Mouse (Mus musculus) midbrain, embryonic 14.5 days (tissue): ENCODE data around the gene Diaph2. TPM values are rescaled to one million over a fixed set of nuclear protein-coding genes. Genes with fewer than 3 reads are reported as not detected.

Source experiments
- ATAC-seq: fragments of 200-750 bp; cut with Nextera tagmentation; 2 replicates; pipeline ENCODE4 v1.8.0; 2017; ENCODE audit warnings: moderate number of reproducible peaks, moderate library complexity; ENCODE audit not compliant: low FRiP score, low TSS enrichment
- DNase-seq: peaks from one replicate; pipeline ENCODE4 v3.0.0-alpha.2; 2015
- H3K27ac ChIP-seq: fragments of 300-500 bp; sonication (generic); replicated peaks from 2 replicates; pipeline ENCODE4 v1.5.1; 2014; ENCODE audit warnings: mild to moderate bottlenecking, low read depth, low read length, moderate library complexity
- H3K27me3 ChIP-seq: fragments of 300-500 bp; sonication (generic); 2 replicates; pipeline ENCODE4 v1.6.1; 2014; ENCODE audit warnings: low read length, control low read depth, mixed read lengths; ENCODE audit not compliant: control insufficient read depth, insufficient read depth
- H3K36me3 ChIP-seq: fragments of 300-500 bp; sonication (generic); 2 replicates; pipeline ENCODE4 v1.6.1; 2014; ENCODE audit warnings: low read length, control low read depth; ENCODE audit not compliant: control insufficient read depth, insufficient read depth
- H3K4me1 ChIP-seq: fragments of 300-500 bp; sonication (generic); 2 replicates; pipeline ENCODE4 v1.6.1; 2014; ENCODE audit warnings: mild to moderate bottlenecking, antibody characterized with exemption, low read length, control low read depth; ENCODE audit not compliant: control insufficient read depth, insufficient read depth
- H3K4me2 ChIP-seq: fragments of 300-500 bp; sonication (generic); 2 replicates; pipeline ENCODE4 v1.6.1; 2014; ENCODE audit warnings: mild to moderate bottlenecking, low read length, moderate library complexity
- H3K4me3 ChIP-seq: fragments of 300-500 bp; sonication (generic); replicated peaks from 2 replicates; pipeline ENCODE4 v1.5.1; 2014; ENCODE audit warnings: low read depth, low read length
- H3K9ac ChIP-seq: fragments of 300-500 bp; sonication (generic); replicated peaks from 2 replicates; pipeline ENCODE4 v1.6.1; 2014; ENCODE audit warnings: mild to moderate bottlenecking, low read length, moderate library complexity
- H3K9me3 ChIP-seq: fragments of 300-500 bp; sonication (generic); 2 replicates; pipeline ENCODE4 v1.6.1; 2016; ENCODE audit warnings: low read length, control low read depth, mixed read lengths; ENCODE audit not compliant: control insufficient read depth
- WGBS: fragments of 180-500 bp; shearing (Covaris S2); extraction: QIAGEN DNeasy Blood & Tissue Kit; methylation state at CpG from one replicate; pipeline ENCODE4 v1.1.7; 2014; 5-methylcytosine and 5-hydroxymethylcytosine counted together
- polyA plus RNA-seq: library from polyadenylated mRNA; unstranded; fragments of >200 nt; fragmentation: Nextera tagmentation; extraction: Ambion mirVana; gene quantifications from 2 replicates; pipeline ENCODE4 v1.2.1, GENCODE M21; 2014

The Diaph2 gene
- polyA plus RNA-seq, 1 experiment from 2014 or later: 4.9 TPM

GRCm38 (mm10) chrX:130505626-130506025 lies 756.1 kb downstream of the Diaph2 start:
- no peak overlapping the region for H3K9ac ChIP-seq

More at GRCm38 (mm10) chrX:130505626-130506025, 756.1 kb downstream of the Diaph2 start:
- Histone ChIP-seq H3K9me3 (no peaks in the 10 kb centered on the region), H3K36me3 (no peaks in the 10 kb centered on the region), H3K27ac (no peak overlapping the region), H3K4me1 (no peaks in the 10 kb centered on the region), H3K4me3 (no peak overlapping the region), H3K4me2 (no peak overlapping the region), H3K27me3 (no peaks in the 10 kb centered on the region)
- 14% methylated on average over 5 of the region's 5 CpGs for WGBS
- ATAC-seq: no peak
- peak; percentile 26 for DNase-seq
